Mouse (Mus musculus): ENCODE measurements around the gene Hps4.

DNA sequence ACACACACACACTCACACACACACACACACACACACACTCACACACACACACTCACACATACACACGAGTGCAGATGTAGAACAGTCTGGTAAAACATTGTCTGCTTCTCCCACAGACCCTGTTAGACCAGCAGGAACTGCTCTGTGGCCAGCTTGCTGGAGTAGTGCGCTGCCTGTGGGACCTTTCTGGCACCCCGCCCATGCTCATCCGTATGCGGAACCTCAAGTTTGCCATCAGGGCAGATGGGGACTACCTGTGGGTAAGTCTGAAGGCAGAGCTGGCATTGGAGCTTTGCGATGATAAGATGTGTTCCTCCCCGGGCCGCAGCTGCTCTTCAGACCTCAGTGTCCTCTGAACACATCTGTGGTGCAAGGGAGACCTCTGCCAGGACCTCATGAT is 6.3 kb downstream of the Hps4 start:
- TF ChIP-seq CTCF (conservative IDR thresholded peaks at IDR 0.05; ENCODE audit: insufficient read depth, insufficient read length, low read depth, low read length) (no peak), POLR2A (IDR thresholded peaks at IDR 0.05; ENCODE audit: low read depth, low read length) (no peak)

All from kidney, adult 2 months (tissue).